Mouse (Mus musculus) stomach, embryonic 15.5 days (tissue): ENCODE measurements around the gene Exoc4. TPM values are rescaled to one million over a fixed set of nuclear protein-coding genes. Genes with fewer than 3 reads are reported as not detected.

ENCODE experiments used
- ATAC-seq: fragments of 200-750 bp; cut with Nextera tagmentation; 2 replicates; pipeline ENCODE4 v1.8.0; 2017; ENCODE audit warnings: low read depth, moderate number of reproducible peaks, moderate TSS enrichment; ENCODE audit not compliant: insufficient read depth, low FRiP score
- H3K27ac ChIP-seq: fragments of 300-500 bp; sonication (generic); 2 replicates; pipeline ENCODE4 v1.5.1; 2015; ENCODE audit warnings: mild to moderate bottlenecking, inconsistent platforms
- H3K27me3 ChIP-seq: fragments of 300-500 bp; sonication (generic); replicated peaks from 2 replicates; pipeline ENCODE4 v1.6.1; 2015; ENCODE audit warnings: inconsistent platforms
- H3K36me3 ChIP-seq: fragments of 300-500 bp; sonication (generic); 2 replicates; pipeline ENCODE4 v1.6.1; 2015; ENCODE audit warnings: inconsistent platforms
- H3K4me1 ChIP-seq: fragments of 300-500 bp; sonication (generic); 2 replicates; pipeline ENCODE4 v1.6.1; 2015; ENCODE audit warnings: inconsistent platforms
- H3K4me2 ChIP-seq: fragments of 300-500 bp; sonication (generic); 2 replicates; pipeline ENCODE4 v1.6.1; 2015; ENCODE audit warnings: mild to moderate bottlenecking, inconsistent platforms
- H3K4me3 ChIP-seq: fragments of 300-500 bp; sonication (generic); replicated peaks from 2 replicates; pipeline ENCODE4 v1.5.1; 2015; ENCODE audit warnings: inconsistent platforms
- H3K9ac ChIP-seq: fragments of 300-500 bp; sonication (generic); 2 replicates; pipeline ENCODE4 v1.6.1; 2015; ENCODE audit warnings: inconsistent platforms
- H3K9me3 ChIP-seq: fragments of 300-500 bp; sonication (generic); 2 replicates; pipeline ENCODE4 v1.6.1; 2016; ENCODE audit warnings: inconsistent platforms
- WGBS: fragments of 180-500 bp; shearing (Covaris S2); methylation state at CpG from one replicate; pipeline ENCODE4 v1.1.7; 2015; 5-methylcytosine and 5-hydroxymethylcytosine counted together
- polyA plus RNA-seq: library from polyadenylated mRNA; unstranded; fragments of >200 nt; fragmentation: Nextera tagmentation; extraction: Ambion mirVana; gene quantifications from 2 replicates; pipeline ENCODE4 v1.2.1, GENCODE M21; 2015

The Exoc4 gene
- polyA plus RNA-seq, 1 experiment from 2014 or later: 31.4 TPM

DNA sequence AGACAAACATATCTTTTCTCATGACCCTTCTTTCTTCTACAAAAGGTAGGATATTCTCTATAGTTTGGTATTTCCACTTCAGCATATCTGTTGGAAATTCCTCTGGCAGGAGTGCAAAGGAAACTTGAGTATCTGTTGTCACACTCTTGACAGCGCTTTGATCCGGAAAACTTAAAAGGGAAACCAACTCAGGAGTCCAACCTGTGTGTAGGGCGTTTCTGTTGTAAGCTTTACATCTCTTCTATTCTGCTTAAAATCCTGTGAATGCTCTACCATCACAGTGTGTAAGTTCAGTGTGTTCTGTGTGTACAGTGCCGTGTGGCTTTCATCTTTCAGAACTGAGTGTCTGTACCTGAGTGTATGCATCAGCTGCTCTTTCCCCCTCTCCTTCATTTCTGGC lies 74.5 kb downstream of the Exoc4 start:
- Histone ChIP-seq H3K4me2 (no peak overlapping the region), H3K27me3 (no peaks in the 10 kb centered on the region), H3K27ac (no peak overlapping the region), H3K36me3 (no peaks in the 10 kb centered on the region), H3K4me3 (no peak overlapping the region), H3K9me3 (no peaks in the 10 kb centered on the region), H3K4me1 (no peaks in the 10 kb centered on the region), H3K9ac (no peak overlapping the region)
- no peak for ATAC-seq
- WGBS: 83% methylated on average over 4 of the region's 4 CpGs

DNA sequence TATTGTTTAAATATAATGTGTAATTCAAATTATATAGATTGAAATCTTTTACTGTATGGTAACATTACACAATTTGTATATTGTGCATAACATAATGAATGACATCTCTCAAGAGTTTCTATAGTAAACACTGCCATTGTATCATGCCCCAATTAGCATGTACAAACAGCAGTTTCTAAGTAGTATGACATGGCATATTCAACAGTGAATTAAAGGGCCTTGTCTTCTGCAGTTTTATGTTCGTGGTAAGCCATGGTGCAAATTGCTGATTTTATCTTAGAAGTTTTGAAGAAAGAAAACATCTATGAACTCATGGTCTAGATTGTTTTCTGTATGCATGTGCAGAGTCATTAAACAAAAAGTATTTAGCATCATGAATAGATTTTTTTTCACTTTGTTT lies 79.4 kb downstream of the Exoc4 start:
- H3K4me1 ChIP-seq: no peaks in the 10 kb centered on the region
- H3K27me3 ChIP-seq: no peaks in the 10 kb centered on the region
- H3K27ac ChIP-seq: no peak overlapping the region
- H3K9ac ChIP-seq: no peak overlapping the region
- 88% methylated on average over 1 of the region's 1 CpGs for whole genome bisulfite sequencing
- H3K4me2 ChIP-seq: no peak overlapping the region
- 0 out of 2 replicates have a peak, but pooled peaks cover 2% of the 10 kb centered on the region for H3K36me3 ChIP-seq
- ATAC-seq: no peak
- H3K4me3 ChIP-seq: no peak overlapping the region
- H3K9me3 ChIP-seq: no peaks in the 10 kb centered on the region

DNA sequence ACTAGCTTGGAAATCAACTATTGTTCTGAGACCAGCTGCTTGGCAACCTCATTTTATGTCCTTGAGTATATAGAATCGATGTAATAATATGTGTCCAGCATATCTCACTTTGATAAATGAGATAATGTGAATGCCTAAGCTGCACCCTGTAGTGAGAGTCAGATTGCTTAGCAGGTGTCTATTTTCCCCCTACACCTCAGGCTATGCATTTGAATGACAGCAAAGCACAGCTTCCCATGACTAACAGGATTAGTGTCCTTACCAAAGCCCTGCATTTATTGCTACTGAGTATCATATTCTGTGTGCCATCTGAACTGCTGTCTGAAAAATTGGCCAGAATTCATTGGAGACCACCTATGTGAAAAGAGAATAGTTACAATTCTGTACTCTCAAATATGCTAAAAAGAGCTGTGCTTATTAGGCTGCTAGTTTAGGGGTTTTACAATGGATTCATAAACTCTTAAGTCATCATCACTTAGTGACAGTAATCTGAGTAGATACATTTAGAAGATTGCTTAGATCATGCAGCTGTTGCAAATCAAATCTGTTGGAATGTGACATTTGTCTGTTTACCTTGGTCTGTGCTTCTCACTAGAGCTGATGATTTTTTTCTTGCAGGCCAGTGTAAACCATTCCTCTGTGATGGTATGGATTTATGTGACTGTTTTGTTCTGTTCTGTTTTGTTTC lies 98.3 kb downstream of the Exoc4 start:
- H3K27ac ChIP-seq: no peak overlapping the region
- no peak overlapping the region for H3K9ac ChIP-seq
- no peak overlapping the region for H3K4me3 ChIP-seq
- H3K4me2 ChIP-seq: no peak overlapping the region
- WGBS: 63% methylated on average over 1 of the region's 1 CpGs
- no peaks in the 10 kb centered on the region for H3K27me3 ChIP-seq
- ATAC-seq: no peak
- no peaks in the 10 kb centered on the region for H3K36me3 ChIP-seq
- no peaks in the 10 kb centered on the region for H3K9me3 ChIP-seq
- no peaks in the 10 kb centered on the region for H3K4me1 ChIP-seq

DNA sequence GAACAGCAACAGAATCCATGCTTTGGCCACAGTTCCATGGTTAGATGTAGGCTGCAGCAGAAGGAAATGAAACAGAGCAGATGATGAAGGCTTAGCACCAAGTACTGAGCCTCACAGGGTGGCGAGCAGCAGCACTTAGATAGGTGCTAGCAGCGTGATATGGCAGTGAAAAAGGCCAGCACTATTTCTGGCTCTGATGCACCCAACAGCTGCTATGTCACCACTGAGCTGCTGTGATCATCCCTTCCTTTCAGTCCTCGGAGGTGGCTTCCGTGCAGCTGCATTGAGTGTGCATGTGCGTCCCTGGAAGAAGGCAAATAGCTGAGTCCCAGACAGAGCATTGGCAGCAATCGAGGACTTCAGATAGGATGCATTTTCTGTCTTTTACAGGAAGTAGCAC lies 112.7 kb downstream of the Exoc4 start:
- Histone ChIP-seq H3K9me3 (no peaks in the 10 kb centered on the region), H3K27ac (no peak overlapping the region), H3K9ac (no peak overlapping the region), H3K4me3 (no peak overlapping the region), H3K27me3 (no peaks in the 10 kb centered on the region), H3K4me1 (no peaks in the 10 kb centered on the region), H3K36me3 (no peaks in the 10 kb centered on the region; the same call in 1 of the 2 replicates), H3K4me2 (no peak overlapping the region)
- 74% methylated on average over 6 of the region's 6 CpGs for WGBS
- ATAC-seq: no peak

DNA sequence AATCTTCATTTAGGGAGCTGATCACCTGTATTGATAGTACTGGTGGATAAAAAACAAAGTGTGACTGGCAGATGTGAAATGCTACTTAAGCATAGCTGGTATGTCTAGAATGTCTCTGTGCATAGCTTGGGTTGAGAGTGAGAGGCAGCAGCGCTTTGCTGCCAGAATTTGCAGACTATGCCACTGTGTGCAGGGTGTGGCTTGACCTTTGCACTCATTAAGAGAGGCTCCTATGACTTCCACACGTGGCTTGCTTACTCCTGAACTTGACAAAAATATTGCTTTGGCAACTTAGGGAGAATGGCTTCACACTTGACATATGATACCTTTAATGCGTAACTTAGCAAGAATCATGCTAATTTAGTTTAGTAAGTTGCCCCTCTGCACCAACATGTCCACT lies 131.6 kb downstream of the Exoc4 start:
- H3K9ac ChIP-seq: no peak overlapping the region
- no peaks in the 10 kb centered on the region for H3K36me3 ChIP-seq
- WGBS: 60% methylated on average over 3 of the region's 3 CpGs
- H3K4me3 ChIP-seq: no peak overlapping the region
- no peak overlapping the region for H3K27ac ChIP-seq
- no peak for ATAC-seq
- no peaks in the 10 kb centered on the region for H3K4me1 ChIP-seq
- H3K27me3 ChIP-seq: no peaks in the 10 kb centered on the region
- no peak overlapping the region for H3K4me2 ChIP-seq
- H3K9me3 ChIP-seq: no peaks in the 10 kb centered on the region

DNA sequence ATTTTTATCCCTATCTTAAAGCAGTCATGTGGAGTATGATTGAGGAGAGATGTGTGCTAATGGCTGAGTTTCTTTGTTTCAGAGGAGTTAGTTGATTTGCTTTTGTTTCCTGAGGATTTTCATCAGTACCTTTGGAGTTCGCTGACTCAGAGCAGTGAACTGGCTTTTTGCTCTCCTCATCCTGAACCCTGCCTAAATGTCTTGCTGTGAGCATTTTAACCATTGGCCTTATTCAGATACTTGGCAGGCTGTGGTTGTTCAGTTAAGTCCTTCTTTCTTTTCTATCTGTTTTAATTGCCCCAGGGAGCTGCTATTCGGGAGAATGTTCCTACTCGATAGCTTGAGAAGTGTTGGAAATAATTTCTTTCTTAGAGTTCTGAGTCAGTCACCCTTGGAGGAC lies 133.3 kb downstream of the Exoc4 start:
- Histone ChIP-seq H3K9ac (no peak overlapping the region), H3K27ac (no peak overlapping the region), H3K9me3 (no peaks in the 10 kb centered on the region), H3K4me1 (no peaks in the 10 kb centered on the region), H3K4me2 (no peak overlapping the region), H3K27me3 (no peaks in the 10 kb centered on the region), H3K4me3 (no peak overlapping the region), H3K36me3 (no peaks in the 10 kb centered on the region)
- WGBS: 85% methylated on average over 3 of the region's 3 CpGs
- ATAC-seq: no peak

DNA sequence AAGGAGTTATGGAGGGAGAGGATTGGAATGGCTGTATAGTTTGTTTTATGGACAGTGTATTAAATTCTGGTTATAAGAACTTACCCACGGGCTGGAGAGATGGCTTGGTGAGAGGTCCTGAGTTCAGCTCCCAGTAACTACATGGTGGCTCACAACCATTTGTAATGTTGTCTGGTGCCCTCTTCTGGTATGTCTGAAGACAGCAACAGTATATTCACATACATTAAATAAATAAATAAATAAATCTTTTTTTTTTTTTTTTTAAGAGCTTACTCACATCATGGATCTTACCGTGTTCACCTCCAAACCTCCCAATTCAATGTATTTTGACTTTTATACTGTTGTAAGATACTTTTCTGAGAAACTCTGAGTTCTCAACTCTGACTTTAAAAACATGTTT lies 143.1 kb downstream of the Exoc4 start:
- Histone ChIP-seq H3K27me3 (no peaks in the 10 kb centered on the region), H3K4me3 (no peak overlapping the region), H3K4me1 (no peaks in the 10 kb centered on the region), H3K4me2 (no peak overlapping the region), H3K9me3 (no peaks in the 10 kb centered on the region), H3K36me3 (no peaks in the 10 kb centered on the region), H3K9ac (no peak overlapping the region), H3K27ac (no peak overlapping the region)
- ATAC-seq: no peak
- WGBS: 79% methylated on average over 2 of the region's 2 CpGs

DNA sequence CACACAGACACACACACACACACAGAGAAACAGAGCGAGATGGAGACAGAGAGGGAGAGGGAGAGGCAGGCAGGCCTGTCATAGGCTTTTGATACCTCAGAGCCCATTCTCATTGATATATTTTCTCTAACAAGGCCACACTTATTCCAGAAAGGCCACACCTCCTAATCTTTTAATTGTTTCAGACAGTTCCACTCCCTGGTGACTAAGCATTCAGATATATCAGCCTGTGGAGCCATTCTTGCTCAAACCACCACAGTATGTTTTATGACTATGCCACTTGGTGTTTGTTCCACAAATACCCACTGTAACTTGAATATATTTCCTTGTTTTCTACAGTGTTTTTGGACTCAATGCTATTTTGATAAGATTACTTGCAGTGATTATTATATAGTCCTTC lies 150.6 kb downstream of the Exoc4 start:
- H3K9ac ChIP-seq: no peak overlapping the region
- no peak for ATAC-seq
- no peaks in the 10 kb centered on the region for H3K36me3 ChIP-seq
- H3K4me3 ChIP-seq: no peak overlapping the region
- H3K9me3 ChIP-seq: no peaks in the 10 kb centered on the region
- 88% methylated on average over 1 of the region's 1 CpGs for WGBS
- no peak overlapping the region for H3K4me2 ChIP-seq
- no peak overlapping the region for H3K27ac ChIP-seq
- H3K4me1 ChIP-seq: no peaks in the 10 kb centered on the region
- no peaks in the 10 kb centered on the region for H3K27me3 ChIP-seq

DNA sequence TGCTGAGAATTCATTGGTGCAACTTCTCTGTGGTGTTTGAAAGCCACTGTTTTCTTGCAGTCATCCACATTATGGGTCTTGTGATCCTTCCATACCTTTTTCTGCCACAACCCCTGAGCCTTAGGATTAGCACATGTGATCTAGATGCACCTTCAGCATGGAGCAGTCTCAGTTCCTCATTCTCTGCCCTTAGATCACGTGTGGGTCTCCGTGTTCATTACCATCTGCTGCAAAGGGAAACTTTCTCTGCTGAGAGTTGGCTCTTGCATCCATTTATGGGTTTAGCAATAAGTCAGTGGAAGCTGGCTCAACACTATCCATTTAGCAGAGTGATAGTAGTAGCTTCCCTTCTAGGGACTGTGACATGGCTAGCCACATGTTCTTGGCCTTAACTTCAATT lies 152.3 kb downstream of the Exoc4 start:
- H3K4me2 ChIP-seq: no peak overlapping the region
- no peaks in the 10 kb centered on the region for H3K36me3 ChIP-seq
- H3K4me3 ChIP-seq: no peak overlapping the region
- no peaks in the 10 kb centered on the region for H3K4me1 ChIP-seq
- H3K27ac ChIP-seq: no peak overlapping the region
- no peaks in the 10 kb centered on the region for H3K9me3 ChIP-seq
- H3K27me3 ChIP-seq: no peaks in the 10 kb centered on the region
- no peak overlapping the region for H3K9ac ChIP-seq
- no peak for ATAC-seq
- WGBS: 85% methylated on average over 2 of the region's 2 CpGs

DNA sequence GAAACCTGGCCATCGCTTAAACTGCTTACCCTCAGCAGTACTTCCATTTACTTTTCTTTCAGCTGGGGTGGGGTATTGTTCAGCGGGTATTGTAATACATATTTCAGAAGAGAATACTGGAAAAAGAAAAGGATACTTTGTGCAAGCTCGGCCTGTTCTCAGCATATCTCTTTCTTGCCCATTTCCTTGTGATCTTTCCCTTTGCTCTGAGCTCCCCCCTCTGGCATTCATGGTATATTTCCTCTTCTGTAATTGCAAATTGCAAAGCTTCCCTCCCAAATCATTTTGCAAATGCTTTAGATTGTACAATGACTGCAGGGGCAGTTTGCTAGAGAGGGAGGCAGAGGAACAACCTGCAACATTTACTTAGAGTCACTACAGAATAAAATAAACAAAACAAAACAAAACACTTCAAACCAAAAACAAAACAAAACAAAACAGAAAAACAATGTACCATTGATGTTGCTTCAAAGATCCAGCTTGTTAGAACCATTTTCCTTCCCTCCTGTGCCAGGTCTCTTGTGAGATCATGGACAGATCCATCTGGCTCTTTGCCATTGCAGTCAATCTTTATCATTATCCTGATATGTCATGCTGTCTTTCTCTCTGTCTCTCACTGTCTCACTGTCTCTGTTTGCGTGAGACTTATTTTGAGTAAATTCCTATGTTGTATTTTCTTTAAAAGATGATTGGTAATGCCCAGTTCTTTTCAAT lies 156.8 kb downstream of the Exoc4 start:
- WGBS: 60% methylated on average over 4 of the region's 4 CpGs
- Histone ChIP-seq H3K4me1 (no peaks in the 10 kb centered on the region), H3K27ac (no peak overlapping the region), H3K36me3 (no peaks in the 10 kb centered on the region), H3K9ac (no peak overlapping the region), H3K4me3 (no peak overlapping the region), H3K27me3 (no peaks in the 10 kb centered on the region), H3K4me2 (no peak overlapping the region), H3K9me3 (no peaks in the 10 kb centered on the region)
- ATAC-seq: no peak

DNA sequence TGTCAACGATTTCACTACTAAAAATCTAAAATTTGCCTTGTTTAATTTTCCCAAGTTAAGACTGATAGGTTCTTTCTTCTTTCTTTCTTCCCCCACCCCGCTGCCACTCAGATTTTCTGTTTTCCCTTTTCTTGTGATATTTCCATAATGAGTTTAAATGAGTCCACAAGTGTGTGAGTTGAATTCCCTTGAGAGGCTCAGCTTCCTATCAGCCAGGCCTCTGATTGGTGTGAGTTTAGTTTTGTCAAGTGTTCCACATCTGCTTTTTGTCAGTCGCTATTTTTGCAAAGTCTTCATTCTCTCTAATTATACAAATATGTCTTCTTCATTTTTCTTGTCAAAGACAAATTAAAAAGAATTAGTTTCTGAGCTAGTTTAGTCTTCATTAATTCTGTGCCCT lies 160.7 kb downstream of the Exoc4 start:
- Histone ChIP-seq H3K4me1 (no peaks in the 10 kb centered on the region), H3K4me2 (no peak overlapping the region), H3K36me3 (no peaks in the 10 kb centered on the region), H3K27me3 (no peaks in the 10 kb centered on the region), H3K27ac (no peak overlapping the region), H3K4me3 (no peak overlapping the region), H3K9ac (no peak overlapping the region), H3K9me3 (no peaks in the 10 kb centered on the region)
- 67% methylated on average over 3 of the region's 3 CpGs for WGBS
- ATAC-seq: no peak

DNA sequence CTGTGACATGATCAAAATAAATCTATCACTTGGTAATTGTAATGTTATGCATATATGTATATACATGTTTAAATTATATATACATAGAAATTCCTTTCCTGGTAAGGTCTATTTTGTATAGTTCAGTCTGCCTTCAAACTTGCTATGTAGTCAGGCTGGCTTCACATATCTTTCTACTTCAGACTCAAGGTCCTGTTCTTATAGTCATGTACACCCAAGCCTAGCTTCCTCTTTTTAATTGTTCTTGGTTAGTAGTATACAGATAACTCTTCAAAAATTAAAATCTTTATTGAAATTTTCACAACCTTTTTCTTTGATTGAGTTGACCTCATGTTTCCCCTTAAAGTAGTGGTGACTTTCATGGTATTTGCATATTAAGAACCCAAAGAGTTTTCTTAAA lies 176.1 kb downstream of the Exoc4 start:
- H3K4me3 ChIP-seq: no peak overlapping the region
- no peaks in the 10 kb centered on the region for H3K27me3 ChIP-seq
- ATAC-seq: no peak
- H3K27ac ChIP-seq: no peak overlapping the region
- H3K9ac ChIP-seq: no peak overlapping the region
- no peaks in the 10 kb centered on the region for H3K9me3 ChIP-seq
- no peaks in the 10 kb centered on the region for H3K36me3 ChIP-seq
- H3K4me2 ChIP-seq: no peak overlapping the region
- no peaks in the 10 kb centered on the region for H3K4me1 ChIP-seq
